Mouse (Mus musculus) spleen, adult 2 months (tissue): ENCODE data around the gene Hoxa7.

Experiments used
- CTCF ChIP-seq: fragments of 200-500 bp; IDR thresholded peaks from 2 replicates; pipeline ENCODE4 v1.5.1; 2011; ENCODE audit warnings: mild to moderate bottlenecking, inconsistent platforms; ENCODE audit not compliant: insufficient read depth, insufficient read length, insufficient replicate concordance; ENCODE audit errors: extremely low read depth
- POLR2A ChIP-seq: fragments of 200-500 bp; IDR thresholded peaks from 2 replicates; pipeline ENCODE4 v1.6.1; 2011; ENCODE audit warnings: low read depth, low read length, inconsistent platforms

DNA sequence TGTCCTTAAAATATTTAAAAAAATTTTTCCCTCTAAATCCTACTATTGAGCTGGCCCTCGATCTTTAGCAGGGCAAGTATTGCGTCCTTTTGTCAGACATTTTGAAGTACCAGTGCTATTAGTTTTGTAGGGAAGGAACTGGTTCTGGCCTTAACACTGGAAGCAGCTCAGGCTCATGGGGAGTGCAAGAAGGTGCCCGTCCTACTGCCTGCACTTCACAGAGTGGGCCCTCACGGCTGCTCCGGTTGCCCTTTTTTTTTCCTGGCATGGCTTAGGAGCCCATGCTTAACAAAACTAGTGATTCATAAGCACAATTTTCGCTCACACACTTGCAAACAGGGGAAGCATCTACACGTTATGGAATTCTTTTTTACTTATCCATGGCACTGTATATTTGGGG lies 17.3 kb upstream of the Hoxa7 start:
- TF ChIP-seq POLR2A (no peak), CTCF (no peak)
